Mouse (Mus musculus): ENCODE data around the gene Eno3.

- TF ChIP-seq CTCF (IDR thresholded peaks at IDR 0.05; ENCODE audit: low read depth, low read length) (no peak), POLR2A (IDR thresholded peaks at IDR 0.05; ENCODE audit: insufficient read depth, low read length) (no peak), EP300 (IDR thresholded peaks at IDR 0.05; ENCODE audit: insufficient read depth, low read depth, low read length) (no peak)
Measured at GRCm38 (mm10) chr11:70674014-70674413, 17.0 kb downstream of the Eno3 start.
